Mouse (Mus musculus): ENCODE measurements at regions not wholly inside any gene's neighbourhood (a gene's known extent, or its start where the extent isn't known, plus 50 kb on each side); places are given as distances from the start of the nearest gene placed in this dataset.
A peak's percentile ranks its signal among the peaks of the same experiment; 100 is the strongest.
"Not testable (repeated sequence)": the region's sequence is repeated elsewhere in the genome, so short reads cannot be mapped to it uniquely, and the experiment has no call there.

- no peak for DNase-seq (ENCODE audit: low spot score in 2 of 2)
Observed at GRCm38 (mm10) chr10:26576153-26576552, 177.1 kb upstream of the Arhgap18 start.

- no peak for DNase-seq (ENCODE audit: low spot score in 2 of 2)
Observed at GRCm38 (mm10) chr10:26577087-26577486, 176.1 kb upstream of the Arhgap18 start.

GRCm38 (mm10) chr10:26585106-26585505, 168.1 kb upstream of the Arhgap18 start:
- no peak for DNase-seq (ENCODE audit: low spot score in 2 of 2)

GRCm38 (mm10) chr10:26607081-26607480, 146.1 kb upstream of the Arhgap18 start:
- not testable (repeated sequence) for DNase-seq (ENCODE audit: low spot score in 2 of 2)

- no peak for DNase-seq (ENCODE audit: low spot score in 2 of 2)
Observed at GRCm38 (mm10) chr10:26611246-26611645, 142.0 kb upstream of the Arhgap18 start.

GRCm38 (mm10) chr10:26630196-26630760, 122.9 kb upstream of the Arhgap18 start:
- peak in 1 of 2 experiments; percentile 4 for DNase-seq (ENCODE audit: low spot score in 2 of 2)

GRCm38 (mm10) chr10:26632266-26632665, 121.0 kb upstream of the Arhgap18 start:
- DNase-seq (ENCODE audit: low spot score in 2 of 2) = no peak

- DNase-seq (ENCODE audit: low spot score in 2 of 2) = no peak
Observed at GRCm38 (mm10) chr10:26637459-26637858, 115.8 kb upstream of the Arhgap18 start.

- no peak for DNase-seq (ENCODE audit: low spot score in 2 of 2)
Observed at GRCm38 (mm10) chr10:26638056-26638455, 115.2 kb upstream of the Arhgap18 start.

GRCm38 (mm10) chr10:26639118-26639517, 114.1 kb upstream of the Arhgap18 start:
- no peak for DNase-seq (ENCODE audit: low spot score in 2 of 2)

- no peak for DNase-seq (ENCODE audit: low spot score in 2 of 2)
Observed at GRCm38 (mm10) chr10:26653103-26653502, 100.1 kb upstream of the Arhgap18 start.

- DNase-seq (ENCODE audit: low spot score in 2 of 2) = no peak
Observed at GRCm38 (mm10) chr10:26664270-26664669, 89.0 kb upstream of the Arhgap18 start.

GRCm38 (mm10) chr10:26679500-26680227, 73.6 kb upstream of the Arhgap18 start:
- no peak for DNase-seq (ENCODE audit: low spot score in 2 of 2)

GRCm38 (mm10) chr10:26694761-26695160, 58.5 kb upstream of the Arhgap18 start:
- no peak for DNase-seq (ENCODE audit: low spot score in 2 of 2)

GRCm38 (mm10) chr10:26695212-26695933, 57.8 kb upstream of the Arhgap18 start:
- DNase-seq (ENCODE audit: low spot score in 2 of 2) = peak; percentile 12 to 49

Measured in layer of hippocampus, adult 18-20 months (tissue).